Mouse (Mus musculus): ENCODE measurements around the gene Mip. TPM values are rescaled to one million over a fixed set of nuclear protein-coding genes. Genes with fewer than 3 reads are reported as not detected.
A peak's percentile ranks its signal among the peaks of the same experiment; 100 is the strongest.
"Not testable (repeated sequence)": the region's sequence is repeated elsewhere in the genome, so short reads cannot be mapped to it uniquely, and the experiment has no call there.

The Mip gene
- polyA plus RNA-seq, 1 experiment from 2014 or later, result 0.17 TPM

- ATAC-seq (ENCODE audit: low FRiP score, low TSS enrichment) (no peak), DNase-seq (peak; percentile 92)
- WGBS, result 46% methylated on average over 2 of the region's 2 CpGs
- Histone ChIP-seq H3K27me3 (ENCODE audit: control insufficient read depth, insufficient read depth, low read length) (no peaks in the 10 kb centered on the region), H3K9ac (replicated peaks; ENCODE audit: low read length) (no peak overlapping the region), H3K9me3 (ENCODE audit: control insufficient read depth, low read length) (no peaks in the 10 kb centered on the region), H3K4me1 (ENCODE audit: control insufficient read depth, insufficient read depth, low read length) (no peaks in the 10 kb centered on the region), H3K4me3 (replicated peaks; ENCODE audit: low read depth, low read length) (no peak overlapping the region), H3K4me2 (ENCODE audit: low read length) (no peak overlapping the region), H3K36me3 (ENCODE audit: control insufficient read depth, insufficient read depth, low read length) (no peaks in the 10 kb centered on the region), H3K27ac (replicated peaks; ENCODE audit: low read depth, low read length) (no peak overlapping the region)
These were observed 37.3 kb upstream of the Mip start for GRCm38 (mm10) chr10:128188242-128188877.

GRCm38 (mm10) chr10:128191472-128191871 is 34.2 kb upstream of the Mip start:
- Histone ChIP-seq H3K4me2 (ENCODE audit: low read length) (no peak overlapping the region), H3K4me1 (ENCODE audit: control insufficient read depth, insufficient read depth, low read length) (peaks cover 6% of the 10 kb centered on the region; the same call in 1 of the 2 replicates), H3K4me3 (replicated peaks; ENCODE audit: low read depth, low read length) (no peak overlapping the region), H3K27me3 (ENCODE audit: control insufficient read depth, insufficient read depth, low read length) (peaks cover 17% of the 10 kb centered on the region), H3K36me3 (ENCODE audit: control insufficient read depth, insufficient read depth, low read length) (no peaks in the 10 kb centered on the region), H3K27ac (replicated peaks; ENCODE audit: low read depth, low read length) (no peak overlapping the region), H3K9me3 (ENCODE audit: control insufficient read depth, low read length) (no peaks in the 10 kb centered on the region), H3K9ac (replicated peaks; ENCODE audit: low read length) (no peak overlapping the region)
- ATAC-seq (ENCODE audit: low FRiP score, low TSS enrichment) (no peak), DNase-seq (no peak)
- WGBS, result 84% methylated on average over 2 of the region's 2 CpGs

- not testable (repeated sequence) for H3K4me2 ChIP-seq (ENCODE audit: low read length); H3K9me3 ChIP-seq (ENCODE audit: control insufficient read depth, low read length); H3K9ac ChIP-seq (replicated peaks; ENCODE audit: low read length); H3K27ac ChIP-seq (replicated peaks; ENCODE audit: low read depth, low read length); H3K4me1 ChIP-seq (ENCODE audit: control insufficient read depth, insufficient read depth, low read length); H3K4me3 ChIP-seq (replicated peaks; ENCODE audit: low read depth, low read length); H3K36me3 ChIP-seq (ENCODE audit: control insufficient read depth, insufficient read depth, low read length); DNase-seq; ATAC-seq (ENCODE audit: low FRiP score, low TSS enrichment)
- WGBS, result 90% methylated on average over 3 of the region's 3 CpGs
- H3K27me3 ChIP-seq (ENCODE audit: control insufficient read depth, insufficient read depth, low read length), result peaks cover 22% of the 10 kb centered on the region
These were observed 33.4 kb upstream of the Mip start for GRCm38 (mm10) chr10:128192030-128192766.

GRCm38 (mm10) chr10:128193113-128193512 is 32.5 kb upstream of the Mip start:
- ATAC-seq (ENCODE audit: low FRiP score, low TSS enrichment) (no peak), DNase-seq (no peak)
- H3K27me3 ChIP-seq (ENCODE audit: control insufficient read depth, insufficient read depth, low read length), result peaks cover 22% of the 10 kb centered on the region
- H3K27ac ChIP-seq (replicated peaks; ENCODE audit: low read depth, low read length), result no peak overlapping the region
- no peaks in the 10 kb centered on the region for H3K36me3 ChIP-seq (ENCODE audit: control insufficient read depth, insufficient read depth, low read length)
- H3K9ac ChIP-seq (replicated peaks; ENCODE audit: low read length), result no peak overlapping the region
- peaks cover 6% of the 10 kb centered on the region; the same call in 1 of the 2 replicates for H3K4me1 ChIP-seq (ENCODE audit: control insufficient read depth, insufficient read depth, low read length)
- no peak overlapping the region for H3K4me2 ChIP-seq (ENCODE audit: low read length)
- 0 out of 2 replicates have a peak overlapping the region, but pooled peaks have one; percentile 69 for H3K4me3 ChIP-seq (replicated peaks; ENCODE audit: low read depth, low read length)
- 93% methylated on average over 6 of the region's 6 CpGs for WGBS
- H3K9me3 ChIP-seq (ENCODE audit: control insufficient read depth, low read length), result no peaks in the 10 kb centered on the region

GRCm38 (mm10) chr10:128194024-128194550 is 31.6 kb upstream of the Mip start, which contains the start of gene Gls2:
Gene Gls2 (plus strand): TSS chr10:128194457.
- no peaks in the 10 kb centered on the region for H3K36me3 ChIP-seq (ENCODE audit: control insufficient read depth, insufficient read depth, low read length)
- no peaks in the 10 kb centered on the region for H3K9me3 ChIP-seq (ENCODE audit: control insufficient read depth, low read length)
- H3K4me2 ChIP-seq (ENCODE audit: low read length), result peak within 1 kb of the TSS; percentile 98
- peaks cover 22% of the 10 kb centered on the region for H3K27me3 ChIP-seq (ENCODE audit: control insufficient read depth, insufficient read depth, low read length)
- peak within 1 kb of the TSS; percentile 69 for H3K4me3 ChIP-seq (replicated peaks; ENCODE audit: low read depth, low read length)
- 0 out of 2 replicates have a peak within 1 kb of the TSS, but pooled peaks have one; percentile 37 for H3K27ac ChIP-seq (replicated peaks; ENCODE audit: low read depth, low read length)
- under 1% methylated on average over 46 of the region's 46 CpGs for WGBS
- DNase-seq, result peak; percentile 97
- peak; percentile 97 for ATAC-seq (ENCODE audit: low FRiP score, low TSS enrichment)
- peak within 1 kb of the TSS; percentile 74 for H3K9ac ChIP-seq (replicated peaks; ENCODE audit: low read length)
- peaks cover 6% of the 10 kb centered on the region; the same call in 1 of the 2 replicates for H3K4me1 ChIP-seq (ENCODE audit: control insufficient read depth, insufficient read depth, low read length)

GRCm38 (mm10) chr10:128194551-128195461 is 30.8 kb upstream of the Mip start:
- H3K27me3 ChIP-seq (ENCODE audit: control insufficient read depth, insufficient read depth, low read length), result peaks cover 22% of the 10 kb centered on the region
- no peaks in the 10 kb centered on the region for H3K36me3 ChIP-seq (ENCODE audit: control insufficient read depth, insufficient read depth, low read length)
- peak overlapping the region; percentile 69 for H3K4me3 ChIP-seq (replicated peaks; ENCODE audit: low read depth, low read length)
- no peaks in the 10 kb centered on the region for H3K9me3 ChIP-seq (ENCODE audit: control insufficient read depth, low read length)
- peak overlapping the region; percentile 74 for H3K9ac ChIP-seq (replicated peaks; ENCODE audit: low read length)
- WGBS, result under 1% methylated on average over 79 of the region's 79 CpGs
- H3K27ac ChIP-seq (replicated peaks; ENCODE audit: low read depth, low read length), result no peak overlapping the region
- H3K4me2 ChIP-seq (ENCODE audit: low read length), result peak overlapping the region; percentile 98
- DNase-seq, result peak; percentile 74
- H3K4me1 ChIP-seq (ENCODE audit: control insufficient read depth, insufficient read depth, low read length), result peaks cover 6% of the 10 kb centered on the region; the same call in 1 of the 2 replicates
- peak; percentile 87 for ATAC-seq (ENCODE audit: low FRiP score, low TSS enrichment)

- DNase-seq (no peak), ATAC-seq (ENCODE audit: low FRiP score, low TSS enrichment) (no peak)
- no peaks in the 10 kb centered on the region for H3K4me1 ChIP-seq (ENCODE audit: control insufficient read depth, insufficient read depth, low read length)
- no peaks in the 10 kb centered on the region for H3K36me3 ChIP-seq (ENCODE audit: control insufficient read depth, insufficient read depth, low read length)
- no peak overlapping the region for H3K9ac ChIP-seq (replicated peaks; ENCODE audit: low read length)
- 79% methylated on average over 5 of the region's 6 CpGs for WGBS
- H3K27me3 ChIP-seq (ENCODE audit: control insufficient read depth, insufficient read depth, low read length), result 0 out of 2 replicates have a peak, but pooled peaks cover 2% of the 10 kb centered on the region
- H3K9me3 ChIP-seq (ENCODE audit: control insufficient read depth, low read length), result no peaks in the 10 kb centered on the region
- H3K4me3 ChIP-seq (replicated peaks; ENCODE audit: low read depth, low read length), result no peak overlapping the region
- no peak overlapping the region for H3K27ac ChIP-seq (replicated peaks; ENCODE audit: low read depth, low read length)
- no peak overlapping the region for H3K4me2 ChIP-seq (ENCODE audit: low read length)
These were observed 23.8 kb upstream of the Mip start for GRCm38 (mm10) chr10:128201856-128202255.

- no peaks in the 10 kb centered on the region for H3K27me3 ChIP-seq (ENCODE audit: control insufficient read depth, insufficient read depth, low read length)
- H3K4me3 ChIP-seq (replicated peaks; ENCODE audit: low read depth, low read length), result no peak overlapping the region
- H3K4me1 ChIP-seq (ENCODE audit: control insufficient read depth, insufficient read depth, low read length), result no peaks in the 10 kb centered on the region
- ATAC-seq (ENCODE audit: low FRiP score, low TSS enrichment) (no peak), DNase-seq (no peak)
- WGBS, result 91% methylated on average over 15 of the region's 15 CpGs
- H3K9me3 ChIP-seq (ENCODE audit: control insufficient read depth, low read length), result no peaks in the 10 kb centered on the region
- no peaks in the 10 kb centered on the region for H3K36me3 ChIP-seq (ENCODE audit: control insufficient read depth, insufficient read depth, low read length)
- no peak overlapping the region for H3K4me2 ChIP-seq (ENCODE audit: low read length)
- no peak overlapping the region for H3K27ac ChIP-seq (replicated peaks; ENCODE audit: low read depth, low read length)
- H3K9ac ChIP-seq (replicated peaks; ENCODE audit: low read length), result no peak overlapping the region
These were observed 20.7 kb upstream of the Mip start for GRCm38 (mm10) chr10:128204941-128205340.

Data from midbrain, embryonic 14.5 days (tissue).